Mouse (Mus musculus): ENCODE data around the gene Dnajc8.

DNA sequence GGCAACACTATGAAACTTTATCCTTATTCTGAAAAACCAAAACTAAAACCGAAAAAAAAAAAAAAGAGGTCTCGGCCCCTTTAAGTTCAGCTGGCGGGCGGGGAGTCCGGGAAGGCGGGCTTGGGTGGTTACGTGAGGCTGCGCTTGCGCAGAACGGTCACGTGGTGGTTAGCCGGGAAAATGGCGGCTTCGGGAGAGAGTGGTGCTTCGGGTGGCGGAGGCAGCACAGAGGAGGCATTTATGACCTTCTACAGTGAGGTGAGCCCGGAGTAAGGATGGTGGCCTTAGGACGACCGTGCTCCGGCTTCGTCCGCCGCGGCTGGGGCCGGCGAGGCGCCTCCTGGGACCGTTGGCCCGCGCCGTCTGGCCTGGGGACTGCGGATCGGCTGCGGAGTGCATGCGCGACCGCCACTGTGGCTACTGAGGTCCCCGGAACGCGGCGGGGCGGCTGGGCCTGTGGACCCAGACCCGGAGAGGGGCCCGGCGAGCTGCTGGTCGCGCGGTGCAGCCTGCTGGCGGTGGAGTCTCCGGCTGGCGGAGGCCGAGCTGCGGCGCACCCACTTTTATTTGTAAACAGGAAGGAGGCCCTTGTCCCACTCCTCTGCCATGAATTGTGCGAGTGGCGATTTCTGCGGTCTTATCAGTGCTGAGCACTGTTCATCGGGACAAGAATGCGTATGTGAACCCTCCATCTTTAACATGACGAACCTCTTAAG is at the start of gene Dnajc8:
- no peak for TF ChIP-seq CTCF (IDR thresholded peaks at IDR 0.05; ENCODE audit: extremely low read depth, insufficient read length, insufficient replicate concordance, low read depth, low read length)
- TF ChIP-seq POLR2A (IDR thresholded peaks at IDR 0.05; ENCODE audit: low read depth, low read length) = peak; percentile 70; the same call in 1 of the 2 replicates

All from small intestine, adult 2 months (tissue).